Mouse (Mus musculus) liver, adult 2 months (tissue): ENCODE results near the gene Tmpo. TPM values are rescaled to one million over a fixed set of nuclear protein-coding genes. Genes with fewer than 3 reads are reported as not detected.

Source experiments
- DNase-seq: peaks from one replicate; pipeline ENCODE4 v3.0.0-alpha.2; 2011; ENCODE audit warnings: low read depth, low spot score; ENCODE audit errors: extremely low read depth
- H3K27ac ChIP-seq: fragments of 200-500 bp; replicated peaks from 2 replicates; pipeline ENCODE4 v1.5.1; 2012; ENCODE audit warnings: low read depth, mild to moderate bottlenecking, control low read depth, inconsistent platforms, low read length; ENCODE audit not compliant: insufficient read depth
- H3K27me3 ChIP-seq: fragments of 200-500 bp; 2 replicates; pipeline ENCODE4 v1.6.1; 2012; ENCODE audit warnings: mild to moderate bottlenecking, moderate library complexity, low read length, inconsistent platforms; ENCODE audit not compliant: control insufficient read depth, insufficient read depth
- H3K36me3 ChIP-seq: fragments of 200-500 bp; 2 replicates; pipeline ENCODE4 v1.6.1; 2012; ENCODE audit warnings: low read length, inconsistent platforms; ENCODE audit not compliant: control insufficient read depth, insufficient read depth
- H3K4me1 ChIP-seq: fragments of 200-500 bp; 2 replicates; pipeline ENCODE4 v1.6.1; 2011; ENCODE audit warnings: low read length; ENCODE audit not compliant: control insufficient read depth, insufficient read depth
- H3K4me3 ChIP-seq: fragments of 200-500 bp; 2 replicates; pipeline ENCODE4 v1.5.1; 2011; ENCODE audit warnings: low read depth, mild to moderate bottlenecking, control low read depth, low read length, moderate library complexity; ENCODE audit not compliant: insufficient read depth
- H3K79me2 ChIP-seq: fragments of 200-500 bp; 2 replicates; pipeline ENCODE4 v1.6.1; 2012; ENCODE audit warnings: inconsistent platforms, mild to moderate bottlenecking, low read length, moderate library complexity; ENCODE audit not compliant: control insufficient read depth, insufficient read depth
- H3K9ac ChIP-seq: fragments of 200-500 bp; 2 replicates; pipeline ENCODE4 v1.6.1; 2012; ENCODE audit warnings: low read depth, mild to moderate bottlenecking, control low read depth, inconsistent platforms, low read length
- CTCF ChIP-seq: fragments of 200-500 bp; IDR thresholded peaks from 2 replicates; pipeline ENCODE4 v1.5.1; 2011; ENCODE audit warnings: low read depth, low read length, control low read depth
- POLR2A ChIP-seq: fragments of 200-500 bp; IDR thresholded peaks from 2 replicates; pipeline ENCODE4 v1.6.1; 2011; ENCODE audit warnings: low read length, control low read depth; ENCODE audit not compliant: insufficient read depth; ENCODE audit errors: extremely low read depth
- WGBS: fragments of 180-500 bp; shearing (Covaris S2); methylation state at CpG from one replicate; pipeline ENCODE4 v1.1.7; 2018; 5-methylcytosine and 5-hydroxymethylcytosine counted together
- polyA plus RNA-seq: library from polyadenylated mRNA; depleted of rRNA; stranded (reverse); fragments of >200 nt; gene quantifications from 2 replicates; pipeline ENCODE4 v1.2.3, GENCODE M21; 2012
- total RNA-seq: library from RNA; depleted of rRNA; stranded (reverse); fragments of >200 nt; gene quantifications from 2 replicates; pipeline ENCODE4 v1.2.3, GENCODE M21; 2014

The Tmpo gene
- total and polyA plus RNA-seq, 2 experiments, result 12.1 to 43.3 TPM

DNA sequence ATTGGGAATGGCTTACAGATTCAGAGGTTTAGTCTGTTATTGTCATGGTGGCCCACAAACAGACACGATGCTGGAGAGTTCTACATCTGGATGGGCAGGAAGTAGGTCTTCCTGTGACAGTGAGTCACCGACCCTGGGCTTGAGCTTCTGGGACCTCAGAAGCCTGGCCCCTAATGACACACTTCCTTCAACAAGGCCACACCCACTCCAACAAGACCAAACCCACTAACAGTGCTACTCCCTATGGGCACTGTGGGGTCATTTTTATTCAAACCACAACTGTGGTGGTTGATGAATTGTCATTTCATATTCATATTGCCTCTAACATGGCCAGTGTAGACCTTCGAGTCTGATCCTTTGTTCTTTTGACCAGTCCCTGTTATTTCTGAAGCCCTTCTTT is 42.8 kb downstream of the Tmpo start:
- H3K36me3 ChIP-seq, result no peaks in the 10 kb centered on the region
- H3K27me3 ChIP-seq, result no peaks in the 10 kb centered on the region
- no peak overlapping the region for H3K27ac ChIP-seq
- H3K79me2 ChIP-seq, result no peaks in the 10 kb centered on the region
- no peak overlapping the region for H3K4me3 ChIP-seq
- H3K9ac ChIP-seq, result no peak overlapping the region
- peak; percentile 24 for DNase-seq
- H3K4me1 ChIP-seq, result no peaks in the 10 kb centered on the region
- 84% methylated on average over 3 of the region's 3 CpGs for WGBS
- TF ChIP-seq CTCF, result no peak
- no peak for TF ChIP-seq POLR2A

DNA sequence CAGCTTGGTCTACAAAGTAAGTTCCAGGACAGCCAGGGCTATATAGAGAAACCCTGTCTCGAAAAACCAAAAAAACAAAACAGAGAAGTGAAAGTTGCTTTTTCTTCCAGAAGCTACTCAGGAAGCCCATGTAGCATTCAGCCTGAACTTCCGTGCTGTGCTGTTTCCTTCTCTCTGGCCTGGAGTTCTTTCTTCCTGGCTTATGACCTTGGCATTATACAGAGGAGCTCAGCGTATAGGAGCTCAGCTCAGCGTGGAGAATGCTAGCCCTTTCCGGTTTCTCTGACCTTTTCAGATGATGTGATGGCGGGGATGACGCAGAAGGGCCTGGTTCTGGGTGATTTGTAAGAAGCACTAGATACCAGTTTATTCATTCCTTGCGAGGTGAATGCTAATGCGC is 43.7 kb downstream of the Tmpo start:
- 77% methylated on average over 9 of the region's 9 CpGs for WGBS
- H3K9ac ChIP-seq, result no peak overlapping the region
- H3K27ac ChIP-seq, result peak overlapping the region; percentile 63; the same call in 1 of the 2 replicates
- DNase-seq, result peak; percentile 37
- TF ChIP-seq POLR2A, result no peak
- no peak for TF ChIP-seq CTCF
- H3K79me2 ChIP-seq, result no peaks in the 10 kb centered on the region
- H3K36me3 ChIP-seq, result no peaks in the 10 kb centered on the region
- H3K4me1 ChIP-seq, result no peaks in the 10 kb centered on the region
- H3K27me3 ChIP-seq, result no peaks in the 10 kb centered on the region
- no peak overlapping the region for H3K4me3 ChIP-seq

DNA sequence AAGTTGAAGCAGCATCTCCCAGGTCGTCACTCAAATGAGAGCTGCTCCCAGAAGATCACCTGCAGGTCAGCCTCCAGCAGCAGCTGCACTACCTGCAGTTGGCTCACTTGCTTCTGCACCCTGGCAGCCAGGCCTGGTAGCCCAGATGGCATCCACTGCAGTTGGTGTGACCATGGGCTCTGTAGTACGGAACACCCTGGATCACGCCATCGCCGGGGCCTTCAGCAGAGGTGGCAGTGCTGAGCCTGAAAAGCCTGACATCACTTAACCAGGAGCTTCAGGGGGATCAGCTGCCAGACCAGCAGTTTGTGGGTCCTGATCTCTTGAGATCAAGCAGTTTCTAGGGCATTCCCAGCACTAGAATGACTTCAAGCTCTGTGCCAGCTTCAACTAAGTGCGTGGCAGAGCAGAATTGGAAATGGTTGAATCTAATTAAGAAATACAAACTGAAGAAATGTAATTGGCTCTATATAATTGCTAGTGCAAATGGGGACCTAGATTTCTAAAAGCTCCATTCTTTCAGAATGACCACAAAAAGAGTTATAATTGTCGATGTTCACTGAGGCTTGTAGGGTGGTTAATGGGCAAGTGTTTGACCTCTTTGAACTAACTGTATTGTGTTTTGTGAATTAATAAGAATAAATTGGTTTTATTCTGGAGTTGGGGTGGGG is 45.7 kb downstream of the Tmpo start:
- DNase-seq, result no peak
- H3K27ac ChIP-seq, result no peak overlapping the region
- H3K27me3 ChIP-seq, result no peaks in the 10 kb centered on the region
- H3K79me2 ChIP-seq, result no peaks in the 10 kb centered on the region
- H3K36me3 ChIP-seq, result no peaks in the 10 kb centered on the region
- H3K4me3 ChIP-seq, result no peak overlapping the region
- no peaks in the 10 kb centered on the region for H3K4me1 ChIP-seq
- H3K9ac ChIP-seq, result no peak overlapping the region
- 95% methylated on average over 7 of the region's 7 CpGs for WGBS
- no peak for TF ChIP-seq POLR2A

DNA sequence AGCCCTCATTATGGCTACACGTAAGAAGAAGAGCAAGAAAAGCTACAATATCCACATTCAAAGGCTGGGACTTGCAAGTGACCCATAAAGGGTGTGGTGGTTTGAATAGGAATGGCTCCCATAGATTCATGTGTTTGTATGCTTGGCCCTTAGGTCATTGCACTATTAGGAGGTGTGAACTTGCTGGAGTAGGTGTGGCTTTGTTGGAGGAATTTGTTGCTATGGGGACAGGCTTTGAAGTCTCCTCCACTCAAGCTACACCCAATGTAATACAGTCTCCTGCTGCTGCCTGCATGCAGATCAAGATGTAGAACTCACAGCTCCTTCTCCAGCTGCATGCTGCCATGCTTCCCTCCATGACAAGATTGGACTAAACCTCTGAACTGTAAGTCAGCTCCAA is 49.5 kb downstream of the Tmpo start:
- H3K79me2 ChIP-seq, result no peaks in the 10 kb centered on the region
- H3K9ac ChIP-seq, result no peak overlapping the region
- H3K27me3 ChIP-seq, result no peaks in the 10 kb centered on the region
- no peak overlapping the region for H3K27ac ChIP-seq
- TF ChIP-seq POLR2A (no peak), CTCF (no peak)
- DNase-seq, result no peak
- H3K36me3 ChIP-seq, result no peaks in the 10 kb centered on the region
- H3K4me1 ChIP-seq, result no peaks in the 10 kb centered on the region
- H3K4me3 ChIP-seq, result no peak overlapping the region
- whole genome bisulfite sequencing, result 91% methylated on average over 1 of the region's 1 CpGs

DNA sequence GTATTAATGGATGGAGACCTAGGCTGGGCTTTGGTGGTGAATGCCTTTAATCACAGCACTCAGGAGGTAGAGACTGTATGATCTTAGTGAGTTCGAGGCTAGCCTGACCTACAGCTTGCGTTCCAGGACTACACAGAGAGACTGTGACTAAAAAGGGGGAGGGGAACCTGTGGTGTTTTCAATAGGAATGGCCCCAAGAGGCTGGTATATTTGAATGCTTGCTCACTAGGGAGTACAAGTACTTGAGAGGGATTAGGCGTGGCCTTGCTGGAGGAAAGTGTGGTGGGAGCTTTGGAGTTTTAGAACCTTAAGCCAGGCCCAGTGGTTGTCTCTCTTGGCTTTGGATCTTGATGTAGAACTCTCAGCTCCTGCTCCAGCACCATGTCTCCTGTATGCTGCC is 50.3 kb downstream of the Tmpo start:
- H3K4me3 ChIP-seq, result no peak overlapping the region
- no peak overlapping the region for H3K9ac ChIP-seq
- no peaks in the 10 kb centered on the region for H3K79me2 ChIP-seq
- no peaks in the 10 kb centered on the region for H3K36me3 ChIP-seq
- TF ChIP-seq CTCF, result no peak
- TF ChIP-seq POLR2A, result no peak
- no peak for DNase-seq
- H3K4me1 ChIP-seq, result no peaks in the 10 kb centered on the region
- H3K27ac ChIP-seq, result no peak overlapping the region
- 96% methylated on average over 3 of the region's 3 CpGs for WGBS
- no peaks in the 10 kb centered on the region for H3K27me3 ChIP-seq

DNA sequence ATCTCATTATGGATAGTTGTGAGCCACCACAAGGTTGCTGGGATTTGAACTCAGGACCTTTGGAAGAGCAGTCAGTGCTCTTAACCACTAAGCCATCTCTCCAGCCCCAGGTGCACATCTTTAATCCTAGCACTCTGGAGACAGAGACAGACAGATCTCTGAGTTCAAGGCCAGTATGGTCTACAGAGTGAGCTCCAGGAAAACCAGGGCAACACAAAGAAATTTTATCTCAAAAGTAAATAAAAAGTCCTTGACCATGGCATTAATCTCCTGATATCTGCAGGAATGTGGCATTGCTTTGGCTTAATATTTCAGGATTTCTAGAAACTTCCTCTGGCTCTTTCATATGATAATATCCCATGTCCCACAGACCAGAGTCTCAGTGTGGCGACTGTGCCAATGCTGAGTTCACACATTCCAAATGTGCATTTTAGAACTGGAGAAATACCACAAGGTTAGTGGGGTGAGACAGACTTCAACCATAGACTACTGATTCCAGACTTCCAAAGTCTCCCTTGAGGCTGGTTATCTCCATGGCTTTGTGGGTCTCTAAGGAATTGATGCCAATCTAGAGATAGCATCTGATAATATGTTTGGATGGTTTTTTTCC is 52.5 kb downstream of the Tmpo start:
- H3K4me3 ChIP-seq, result no peak overlapping the region
- TF ChIP-seq POLR2A (no peak), CTCF (no peak)
- H3K27me3 ChIP-seq, result no peaks in the 10 kb centered on the region
- 0 out of 2 replicates have a peak, but pooled peaks cover under 1% of the 10 kb centered on the region for H3K79me2 ChIP-seq
- no peak overlapping the region for H3K9ac ChIP-seq
- H3K36me3 ChIP-seq, result no peaks in the 10 kb centered on the region
- H3K4me1 ChIP-seq, result peaks cover 2% of the 10 kb centered on the region; the same call in 1 of the 2 replicates
- DNase-seq, result no peak
- no peak overlapping the region for H3K27ac ChIP-seq
- 79% methylated on average over 1 of the region's 1 CpGs for whole genome bisulfite sequencing
